Mouse (Mus musculus) forebrain, postnatal 0 days (tissue): Measurements from ENCODE around the gene Pold2. TPM values are rescaled to one million over a fixed set of nuclear protein-coding genes. Genes with fewer than 3 reads are reported as not detected.

Experiments
- ATAC-seq: fragments of 200-750 bp; cut with Nextera tagmentation; 2 replicates; pipeline ENCODE4 v1.8.0; 2017; ENCODE audit warnings: mild to moderate bottlenecking, moderate library complexity
- DNase-seq: peaks from one replicate; pipeline ENCODE4 v3.0.0-alpha.2; 2015
- H3K27ac ChIP-seq: fragments of 300-500 bp; sonication (generic); 2 replicates; pipeline ENCODE4 v1.5.1; 2014; ENCODE audit warnings: low read depth, mild to moderate bottlenecking, antibody characterized with exemption, low read length, moderate library complexity, mixed read lengths
- H3K27me3 ChIP-seq: fragments of 300-500 bp; sonication (generic); 2 replicates; pipeline ENCODE4 v1.6.1; 2014; ENCODE audit warnings: mild to moderate bottlenecking, low read length, mixed read lengths; ENCODE audit not compliant: insufficient read depth
- H3K36me3 ChIP-seq: fragments of 300-500 bp; sonication (generic); 2 replicates; pipeline ENCODE4 v1.6.1; 2014; ENCODE audit warnings: mild to moderate bottlenecking, moderate library complexity; ENCODE audit not compliant: insufficient read depth
- H3K4me1 ChIP-seq: fragments of 300-500 bp; sonication (generic); 2 replicates; pipeline ENCODE4 v1.6.1; 2014; ENCODE audit warnings: antibody characterized with exemption; ENCODE audit not compliant: insufficient read depth
- H3K4me2 ChIP-seq: fragments of 300-500 bp; sonication (generic); 2 replicates; pipeline ENCODE4 v1.6.1; 2014; ENCODE audit warnings: low read depth, mild to moderate bottlenecking, moderate library complexity
- H3K4me3 ChIP-seq: fragments of 300-500 bp; sonication (generic); 2 replicates; pipeline ENCODE4 v1.5.1; 2014; ENCODE audit warnings: low read depth, low read length, mixed read lengths
- H3K9ac ChIP-seq: fragments of 300-500 bp; sonication (generic); 2 replicates; pipeline ENCODE4 v1.6.1; 2014; ENCODE audit warnings: mild to moderate bottlenecking
- H3K9me3 ChIP-seq: fragments of 300-500 bp; sonication (generic); 2 replicates; pipeline ENCODE4 v1.6.1; 2016; ENCODE audit warnings: low read length
- CTCF ChIP-seq: sonication (generic); IDR thresholded peaks from 2 replicates; pipeline ENCODE4 v1.5.1; 2016; ENCODE audit warnings: antibody characterized with exemption, control low read depth, low read depth
- WGBS: fragments of 180-500 bp; shearing (Covaris S2); extraction: QIAGEN DNeasy Blood & Tissue Kit; methylation state at CpG from one replicate; pipeline ENCODE4 v1.1.7; 2014; 5-methylcytosine and 5-hydroxymethylcytosine counted together
- polyA plus RNA-seq: library from polyadenylated mRNA; unstranded; fragments of >200 nt; fragmentation: Nextera tagmentation; extraction: Ambion mirVana; gene quantifications from 2 replicates; pipeline ENCODE4 v1.2.1, GENCODE M21; 2015
- total RNA-seq: library from RNA; depleted of rRNA; stranded (reverse); fragments of >200 nt; gene quantifications from 2 replicates; pipeline ENCODE4 v1.2.3, GENCODE M21; 2014

Pold2 gene
- total and polyA plus RNA-seq, 2 experiments from 2014 or later: 20.4 to 51.3 TPM

- no peak for TF ChIP-seq CTCF
- ATAC-seq (no peak), DNase-seq (no peak)
- WGBS: 54% methylated on average over 4 of the region's 4 CpGs
- Histone ChIP-seq H3K9ac (no peak overlapping the region), H3K27me3 (no peaks in the 10 kb centered on the region), H3K9me3 (no peaks in the 10 kb centered on the region), H3K27ac (no peak overlapping the region), H3K4me2 (no peak overlapping the region), H3K4me3 (no peak overlapping the region), H3K4me1 (peaks cover 8% of the 10 kb centered on the region; the same call in 1 of the 2 replicates), H3K36me3 (no peaks in the 10 kb centered on the region)
Measured at GRCm38 (mm10) chr11:5851021-5851736, 26.9 kb downstream of the Pold2 start.

DNA sequence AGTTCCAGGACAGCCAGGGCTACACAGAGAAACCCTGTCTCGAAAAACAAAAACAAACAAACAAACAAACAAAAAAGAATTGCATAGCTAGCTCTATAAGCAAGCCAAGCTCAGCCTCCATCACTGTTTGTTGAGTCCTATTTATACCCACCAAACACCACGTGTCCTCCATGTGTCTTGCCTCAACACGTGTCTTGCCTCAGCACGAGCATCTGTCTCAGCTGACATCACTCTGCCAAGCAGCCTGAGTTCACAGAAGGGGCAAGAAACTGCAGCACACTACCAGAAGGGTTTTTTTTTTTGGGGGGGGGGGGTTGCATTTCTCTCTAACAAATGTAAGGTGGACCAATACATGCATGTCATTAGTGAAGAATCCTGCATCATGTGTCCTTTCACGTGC lies 27.6 kb downstream of the Pold2 start:
- ATAC-seq (no peak), DNase-seq (no peak)
- Histone ChIP-seq H3K9me3 (no peaks in the 10 kb centered on the region), H3K27ac (no peak overlapping the region), H3K9ac (no peak overlapping the region), H3K4me1 (peaks cover 8% of the 10 kb centered on the region; the same call in 1 of the 2 replicates), H3K36me3 (no peaks in the 10 kb centered on the region), H3K27me3 (no peaks in the 10 kb centered on the region), H3K4me3 (no peak overlapping the region), H3K4me2 (no peak overlapping the region)
- no peak for TF ChIP-seq CTCF
- WGBS: 67% methylated on average over 5 of the region's 5 CpGs

DNA sequence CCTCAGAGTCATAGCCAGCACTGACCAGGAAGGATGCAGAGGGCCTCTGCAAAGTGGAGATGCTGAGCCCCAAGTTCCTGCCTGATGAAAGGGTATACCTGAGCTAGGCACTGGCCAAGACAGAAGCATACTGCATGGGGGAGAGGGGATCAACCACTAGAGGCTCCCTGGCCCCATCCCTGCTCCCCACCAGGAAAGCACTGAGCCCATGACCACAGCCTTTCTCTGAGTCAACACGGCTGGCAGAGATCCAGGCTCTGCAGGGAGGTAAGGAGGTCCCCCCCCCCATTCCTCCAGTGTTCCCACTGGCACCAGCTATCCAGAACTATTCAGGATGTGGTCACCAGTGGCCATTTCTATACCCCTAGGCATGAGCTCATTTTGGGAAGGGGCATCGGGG lies 28.8 kb downstream of the Pold2 start:
- DNase-seq (no peak), ATAC-seq (no peak)

DNA sequence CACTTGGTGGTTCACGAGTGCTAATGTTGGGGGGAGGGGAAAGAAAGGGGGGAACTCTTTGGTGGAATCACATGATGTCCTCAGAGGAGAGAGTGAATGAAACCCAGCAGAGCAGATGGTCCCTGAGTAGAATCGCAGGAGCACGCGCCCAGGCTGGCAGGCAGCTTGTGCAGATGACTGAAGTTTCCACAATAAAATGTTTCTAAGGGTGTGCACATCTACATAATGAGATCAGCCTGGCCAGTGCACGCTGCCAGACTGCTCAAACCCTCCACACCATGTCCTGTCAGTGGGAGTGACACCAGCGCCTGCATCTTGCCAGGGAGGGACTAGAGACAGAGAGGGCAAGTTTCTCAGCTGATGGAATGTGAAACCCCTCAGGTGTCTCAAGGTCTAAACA lies 29.4 kb downstream of the Pold2 start:
- 16% methylated on average over 6 of the region's 6 CpGs for WGBS
- H3K9me3 ChIP-seq: no peaks in the 10 kb centered on the region
- no peak overlapping the region for H3K4me2 ChIP-seq
- ATAC-seq (peak; percentile 95), DNase-seq (peak; percentile 81)
- no peak overlapping the region for H3K9ac ChIP-seq
- no peaks in the 10 kb centered on the region for H3K36me3 ChIP-seq
- no peaks in the 10 kb centered on the region for H3K27me3 ChIP-seq
- peak overlapping the region; percentile 23; the same call in 1 of the 2 replicates for H3K27ac ChIP-seq
- H3K4me1 ChIP-seq: peaks cover 8% of the 10 kb centered on the region; the same call in 1 of the 2 replicates
- H3K4me3 ChIP-seq: no peak overlapping the region
- no peak for TF ChIP-seq CTCF

More for the DNA sequence above, 28.8 kb downstream of the Pold2 start:
- Histone ChIP-seq H3K9ac (no peak overlapping the region), H3K4me1 (peaks cover 8% of the 10 kb centered on the region; the same call in 1 of the 2 replicates), H3K36me3 (no peaks in the 10 kb centered on the region), H3K27ac (peak overlapping the region; percentile 23; the same call in 1 of the 2 replicates), H3K4me2 (no peak overlapping the region), H3K4me3 (no peak overlapping the region), H3K27me3 (no peaks in the 10 kb centered on the region), H3K9me3 (no peaks in the 10 kb centered on the region)
- 36% methylated on average over 2 of the region's 2 CpGs for WGBS
- no peak for TF ChIP-seq CTCF

DNA sequence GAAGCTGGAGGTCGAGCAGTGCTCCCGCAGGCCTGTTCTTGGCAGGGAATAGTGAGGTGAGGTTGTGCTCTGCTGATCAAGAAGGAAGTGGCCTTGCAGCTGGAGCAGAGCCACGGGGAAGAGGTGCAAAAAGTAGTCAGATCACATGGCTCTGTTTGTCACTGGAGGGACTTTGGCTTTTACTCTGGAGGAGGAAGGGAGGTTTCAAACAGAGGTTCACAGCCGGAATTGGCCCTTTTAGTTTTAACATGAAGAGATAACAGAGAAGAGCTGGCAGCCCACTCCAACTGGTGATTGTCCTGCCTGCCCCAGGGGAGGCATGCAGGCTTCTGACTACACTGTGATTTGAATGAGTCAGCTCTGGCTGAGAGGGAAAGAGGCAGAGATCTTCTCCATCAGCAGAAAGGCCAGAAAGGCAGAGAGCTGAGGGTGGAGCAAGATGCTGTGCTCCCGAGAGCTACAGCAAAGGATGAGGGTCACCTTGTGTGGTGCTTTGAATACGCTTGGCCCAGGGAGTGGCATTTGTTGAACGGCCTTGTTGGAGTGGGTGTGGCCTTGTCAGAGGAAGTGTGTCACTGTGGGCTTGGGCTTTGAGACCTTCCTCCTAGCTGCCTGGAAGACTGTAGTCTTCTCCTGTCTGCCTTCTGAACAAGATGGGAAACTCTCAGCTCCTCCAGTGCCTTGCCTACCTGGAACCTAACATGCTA lies 31.3 kb downstream of the Pold2 start:
- WGBS: 78% methylated on average over 7 of the region's 7 CpGs
- Histone ChIP-seq H3K4me3 (no peak overlapping the region), H3K27ac (no peak overlapping the region), H3K9ac (no peak overlapping the region), H3K27me3 (no peaks in the 10 kb centered on the region), H3K9me3 (no peaks in the 10 kb centered on the region), H3K4me1 (peaks cover 8% of the 10 kb centered on the region; the same call in 1 of the 2 replicates), H3K36me3 (no peaks in the 10 kb centered on the region), H3K4me2 (no peak overlapping the region)
- ATAC-seq (no peak), DNase-seq (no peak)
- TF ChIP-seq CTCF: no peak

- Histone ChIP-seq H3K4me2 (no peak overlapping the region), H3K9me3 (no peaks in the 10 kb centered on the region), H3K27me3 (no peaks in the 10 kb centered on the region), H3K36me3 (no peaks in the 10 kb centered on the region), H3K4me3 (no peak overlapping the region), H3K9ac (no peak overlapping the region), H3K4me1 (no peaks in the 10 kb centered on the region), H3K27ac (no peak overlapping the region)
- no peak for ATAC-seq
- 77% methylated on average over 3 of the region's 3 CpGs for WGBS
- no peak for TF ChIP-seq CTCF
- DNase-seq: no peak
Measured at GRCm38 (mm10) chr11:5843131-5843530, 35.0 kb downstream of the Pold2 start.

- Histone ChIP-seq H3K4me1 (no peaks in the 10 kb centered on the region), H3K9me3 (no peaks in the 10 kb centered on the region), H3K27ac (no peak overlapping the region), H3K4me3 (no peak overlapping the region), H3K4me2 (no peak overlapping the region), H3K27me3 (no peaks in the 10 kb centered on the region), H3K36me3 (no peaks in the 10 kb centered on the region), H3K9ac (no peak overlapping the region)
- WGBS: 88% methylated on average over 2 of the region's 2 CpGs
- ATAC-seq: no peak
- no peak for DNase-seq
- TF ChIP-seq CTCF: no peak
Measured at GRCm38 (mm10) chr11:5841751-5842150, 36.3 kb downstream of the Pold2 start.
